Mouse (Mus musculus) small intestine, adult 2 months (tissue): ENCODE measurements around the gene Nr1h5.

ENCODE experiments used
- CTCF ChIP-seq: fragments of 200-500 bp; IDR thresholded peaks from 2 replicates; pipeline ENCODE4 v1.5.1; 2012; ENCODE audit warnings: low read depth, mild to moderate bottlenecking, control low read depth, inconsistent platforms, low read length, moderate library complexity, mixed read lengths; ENCODE audit not compliant: insufficient replicate concordance, insufficient read length; ENCODE audit errors: extremely low read depth
- POLR2A ChIP-seq: fragments of 200-500 bp; IDR thresholded peaks from 2 replicates; pipeline ENCODE4 v1.6.1; 2012; ENCODE audit warnings: low read depth, mild to moderate bottlenecking, control low read depth, inconsistent platforms, low read length, moderate library complexity

DNA sequence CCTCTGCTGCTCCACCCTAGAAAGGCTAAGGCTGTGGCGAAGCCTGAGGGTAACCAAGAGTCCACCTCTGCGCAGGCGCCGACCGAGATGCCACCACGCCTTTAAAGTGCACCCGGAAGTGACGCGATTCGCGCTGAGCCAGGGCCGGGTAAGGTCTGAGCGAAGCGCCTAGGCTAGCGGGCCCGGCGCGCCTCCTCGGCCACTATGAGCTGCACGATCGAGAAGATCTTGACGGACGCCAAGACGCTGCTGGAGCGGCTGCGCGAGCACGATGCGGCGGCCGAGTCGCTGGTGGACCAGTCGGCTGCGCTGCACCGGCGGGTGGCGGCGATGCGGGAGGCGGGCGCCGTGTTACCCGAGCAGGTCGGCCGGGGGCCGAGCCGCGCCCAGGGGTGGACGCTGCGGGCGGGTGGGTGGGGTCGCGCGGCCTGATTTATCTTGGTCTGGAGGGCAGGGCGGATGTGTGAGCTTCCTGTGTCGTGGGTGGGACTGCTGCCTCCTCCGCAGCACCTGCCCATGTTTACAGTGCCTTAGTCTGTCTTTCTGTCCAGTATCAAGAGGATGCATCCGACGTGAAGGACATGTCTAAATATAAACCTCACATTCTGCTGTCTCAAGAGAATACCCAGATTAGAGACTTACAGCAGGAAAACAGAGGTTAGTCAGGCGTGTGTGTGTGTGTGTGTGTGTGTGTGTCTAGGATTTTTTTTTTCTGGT, 31.8 kb upstream of the Nr1h5 start, which contains the start of gene Sike1:
- TF ChIP-seq CTCF = no peak
- TF ChIP-seq POLR2A = peak; percentile 79
